Mouse (Mus musculus) skeletal muscle tissue, adult 2 months (tissue): ENCODE data around the gene Trim43a.
"Not testable (repeated sequence)": the region's sequence is repeated elsewhere in the genome, so short reads cannot be mapped to it uniquely, and the experiment has no call there.

ENCODE experiments used
- DNase-seq: peaks from one replicate; pipeline ENCODE4 v3.0.0-alpha.2; 2012; ENCODE audit warnings: low read depth, low spot score

The Trim43a gene

DNA sequence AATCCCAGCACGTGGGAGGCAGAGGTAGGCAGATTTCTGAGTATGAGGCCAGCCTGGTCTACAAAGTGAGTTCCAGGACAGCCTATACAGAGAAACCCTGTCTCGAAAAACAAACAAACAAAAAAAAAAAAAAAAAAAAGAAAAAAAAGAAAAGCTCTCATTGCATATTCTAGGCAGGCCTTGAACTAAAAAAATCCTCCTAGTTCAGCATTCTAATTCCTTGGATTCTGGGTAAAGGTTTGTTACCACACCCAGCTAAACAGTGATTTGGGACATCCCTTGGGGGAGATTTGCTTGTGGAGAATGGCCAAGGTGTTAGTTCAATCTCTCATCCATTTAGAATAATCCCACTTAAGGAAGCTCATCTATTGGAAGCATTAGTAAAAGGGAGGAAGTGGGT, at the start of gene Trim43a:
Trim43a (plus strand) TSS at position 301 of the 400 bp plus-strand sequence.
- DNase-seq, result not testable (repeated sequence)

DNA sequence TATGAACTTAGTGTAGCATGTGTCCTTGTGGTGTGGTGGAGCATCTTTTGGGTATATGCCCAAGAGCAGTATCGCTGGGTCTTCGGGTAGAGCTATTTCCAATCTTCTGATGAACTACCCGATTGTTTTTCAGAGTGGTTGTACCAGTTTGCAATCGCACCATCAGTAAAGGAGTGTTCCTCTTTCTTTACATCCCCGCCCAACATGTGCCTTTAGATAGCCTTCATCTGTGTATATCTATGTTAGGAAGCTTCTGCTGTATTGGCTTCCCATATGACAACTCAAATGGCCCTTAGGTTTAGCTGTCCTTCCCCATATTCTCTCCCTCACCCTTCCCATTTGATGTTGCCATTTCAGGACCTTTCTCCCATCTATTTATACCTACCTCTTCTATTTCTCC, 46.6 kb upstream of the Trim43a start:
- DNase-seq, result no peak

DNA sequence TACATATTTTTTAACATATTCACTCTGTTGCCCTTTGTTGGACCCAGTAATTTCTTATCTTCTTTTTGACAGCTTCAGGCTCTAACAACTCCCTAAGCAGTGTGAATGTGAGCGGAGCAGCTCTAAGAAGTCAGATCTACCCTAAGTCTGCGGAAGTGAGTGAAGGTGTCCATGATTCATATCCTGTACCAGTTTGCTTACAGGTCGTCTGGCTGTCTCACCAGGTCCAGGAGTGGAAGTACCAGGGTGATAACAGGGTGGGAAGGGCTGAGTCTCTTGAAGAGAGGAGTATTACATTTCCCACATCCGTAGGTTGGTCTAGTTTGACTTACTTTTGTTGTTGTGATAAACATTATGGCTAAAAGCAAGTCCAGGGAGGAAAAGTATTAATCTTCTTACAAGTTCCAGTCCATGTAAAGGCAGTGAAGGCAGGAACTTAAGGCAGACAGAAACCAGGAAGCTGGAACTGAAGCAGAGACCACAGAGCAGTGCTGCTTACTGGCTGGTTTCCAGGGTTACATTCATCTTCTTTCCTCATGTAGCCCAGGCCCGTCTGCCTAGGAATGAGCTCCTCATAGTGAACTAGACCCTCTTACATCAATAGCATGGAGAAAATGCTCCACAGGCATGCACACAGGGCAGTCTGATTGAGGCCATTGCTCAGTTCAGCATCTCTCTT, 41.0 kb upstream of the Trim43a start:
- DNase-seq, result no peak

DNA sequence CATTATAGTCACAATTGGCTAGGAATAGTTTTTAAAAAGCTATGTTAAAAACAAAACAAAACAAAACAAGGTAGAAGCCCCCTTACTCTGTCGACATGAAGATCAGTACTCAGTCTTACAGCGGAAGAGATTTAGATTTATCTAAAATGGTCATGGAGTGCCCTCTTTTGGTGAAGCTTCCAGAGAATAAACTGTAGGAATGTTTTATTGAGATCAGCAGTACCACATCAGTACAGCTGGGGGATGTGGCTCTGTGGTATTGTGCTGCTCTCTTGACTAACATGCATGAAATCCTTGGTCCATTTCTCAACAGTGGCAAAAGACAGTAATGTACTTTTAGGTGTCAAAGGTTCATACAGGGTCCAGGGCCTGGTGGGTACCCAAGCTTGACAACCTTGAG, 37.9 kb upstream of the Trim43a start:
- no peak for DNase-seq

DNA sequence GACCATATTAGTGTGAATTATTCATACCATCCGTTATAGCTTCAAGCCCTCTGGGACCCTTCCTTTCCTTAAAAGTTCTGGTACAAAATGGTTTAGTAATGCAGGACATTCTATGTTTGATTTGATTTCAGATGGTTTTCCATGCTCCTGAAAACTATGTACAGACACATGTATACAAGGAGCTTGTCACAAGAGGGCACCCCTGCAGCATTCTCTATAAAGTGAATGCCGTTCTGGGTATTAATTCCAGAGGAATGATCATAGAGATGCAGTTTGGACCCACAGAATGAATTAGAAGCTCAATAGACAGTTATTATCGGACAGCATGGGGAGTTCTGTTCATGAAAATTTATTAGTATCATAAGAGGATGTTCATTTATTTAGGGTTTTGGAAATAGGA, 35.2 kb upstream of the Trim43a start:
- no peak for DNase-seq

DNA sequence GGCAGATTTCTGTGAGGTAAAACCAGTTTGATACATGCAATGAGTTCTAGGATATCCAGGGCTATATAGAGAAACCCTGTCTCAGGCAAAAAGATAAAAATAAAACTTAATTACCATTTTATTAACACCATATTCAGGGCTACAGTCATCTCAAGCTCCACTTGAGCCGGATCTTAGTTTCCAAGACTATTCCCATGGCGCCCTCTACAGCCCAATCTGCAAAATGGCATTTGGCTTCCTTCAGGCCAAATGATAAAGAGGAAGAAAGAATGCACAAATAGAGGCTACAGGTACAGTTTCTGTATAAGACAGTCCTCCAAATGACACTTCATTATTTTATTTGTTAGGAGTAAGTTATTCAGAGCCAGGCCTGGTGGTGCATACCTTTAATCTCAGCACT, 34.5 kb upstream of the Trim43a start:
- DNase-seq, result no peak

DNA sequence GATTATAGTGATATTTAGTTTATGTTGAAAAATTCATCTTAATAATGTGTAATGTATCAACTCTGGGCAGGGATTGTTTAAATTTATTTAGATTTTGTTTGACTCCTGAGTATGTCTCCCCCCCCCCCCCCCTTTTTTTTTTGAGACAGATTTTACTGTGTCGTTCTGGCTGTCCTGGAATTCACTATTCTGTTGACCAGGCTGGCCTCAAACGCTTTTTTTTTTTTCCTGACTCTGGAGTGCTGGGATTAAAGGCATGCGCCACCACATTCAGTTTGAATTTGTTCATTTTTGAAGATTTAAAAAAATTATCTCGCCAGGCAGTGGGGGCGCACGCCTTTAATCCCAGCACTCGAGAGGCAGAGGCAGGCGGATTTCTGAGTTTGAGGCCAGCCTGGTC, 34.0 kb upstream of the Trim43a start:
- no peak for DNase-seq

DNA sequence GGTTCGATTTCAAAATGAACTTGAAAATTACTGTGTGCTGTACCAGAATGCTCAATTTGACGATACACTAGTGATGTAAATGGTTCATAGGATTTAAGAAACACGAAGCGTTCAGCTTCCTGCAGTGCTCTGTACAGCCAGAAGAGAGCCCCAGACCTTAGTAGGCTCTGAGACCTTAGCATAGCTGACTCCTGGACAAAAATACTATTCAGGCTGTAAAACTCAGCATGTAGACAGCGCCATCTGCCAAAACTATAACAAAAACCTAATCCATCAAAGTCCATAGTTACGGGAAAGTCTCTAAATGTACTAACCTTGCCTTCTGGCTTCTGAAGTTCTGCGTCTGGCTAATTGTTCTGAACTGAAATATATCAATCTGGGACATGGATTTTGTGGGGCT, 33.4 kb upstream of the Trim43a start:
- no peak for DNase-seq

DNA sequence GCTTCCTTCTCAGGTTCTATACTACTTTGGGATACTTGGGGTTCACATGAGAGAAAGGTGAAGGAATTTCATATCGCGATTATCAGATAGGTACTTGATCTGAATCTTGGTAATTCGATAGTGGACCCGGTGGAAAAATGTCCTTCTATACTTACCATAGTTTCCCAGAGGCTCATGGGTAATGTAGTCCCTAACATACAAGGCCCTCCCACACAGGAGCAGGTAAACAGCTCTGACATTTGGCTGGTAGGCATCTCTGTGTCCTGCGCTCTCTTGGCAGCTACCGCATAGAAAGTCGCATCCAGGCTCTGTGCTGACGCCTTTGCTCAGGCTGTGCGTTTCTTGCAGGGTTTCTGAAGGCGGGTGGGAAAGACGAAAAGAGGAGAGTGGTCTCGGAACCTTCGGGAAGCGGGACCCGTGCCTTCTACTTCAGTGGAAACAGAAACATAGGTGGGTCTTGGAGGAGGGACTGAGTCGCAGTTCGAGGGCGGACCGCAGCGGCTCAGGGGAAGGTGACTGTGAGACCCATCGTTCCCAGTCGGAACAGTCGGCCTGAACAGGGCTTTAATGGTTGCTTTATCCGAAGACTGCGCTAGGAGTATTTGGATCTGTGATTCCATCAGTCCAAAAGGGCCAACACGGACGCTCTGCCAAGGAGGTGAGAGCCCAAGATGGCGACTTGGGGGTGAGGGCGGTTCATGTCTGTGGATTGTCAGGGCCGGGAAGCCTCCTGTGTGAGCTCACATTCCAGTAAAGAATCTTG, 32.7 kb upstream of the Trim43a start, which contains the start of gene Zfp949:
Zfp949 (plus strand) TSS at position 170 of the 763 bp plus-strand sequence.
- peak; percentile 79 for DNase-seq

DNA sequence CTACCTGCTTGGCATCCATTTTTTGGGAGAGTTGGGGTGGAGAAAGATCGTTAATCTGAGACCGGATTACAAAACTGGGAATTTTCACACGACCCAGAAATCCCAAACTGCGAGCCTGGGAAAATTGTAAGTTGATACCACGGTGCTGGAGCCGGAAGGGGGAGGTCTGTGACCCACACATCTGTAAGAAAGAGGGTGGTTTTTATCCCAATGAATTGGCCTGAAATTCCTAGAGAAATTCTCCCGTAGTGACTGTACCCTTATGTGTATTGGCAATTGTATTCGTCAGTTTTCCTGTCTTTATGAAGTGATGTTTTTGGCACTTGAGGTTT, 32.1 kb upstream of the Trim43a start:
- DNase-seq, result no peak

DNA sequence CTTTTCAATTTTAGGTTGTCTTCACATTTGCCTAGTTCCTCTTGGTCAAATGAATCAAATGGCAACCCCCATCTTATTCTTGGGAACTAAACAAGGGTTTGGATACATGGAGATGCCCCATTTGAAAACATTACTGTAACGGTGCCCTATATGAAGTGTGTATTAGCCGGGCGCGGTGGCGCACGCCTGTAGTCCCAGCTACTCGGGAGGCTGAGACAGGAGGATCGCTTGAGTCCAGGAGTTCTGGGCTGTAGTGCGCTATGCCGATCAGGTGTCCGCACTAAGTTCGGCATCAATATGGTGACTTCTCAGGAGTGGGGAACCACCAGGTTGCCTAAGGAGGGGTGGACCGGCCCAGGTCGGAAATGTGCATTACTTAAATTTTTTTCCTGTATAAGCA, 27.6 kb upstream of the Trim43a start:
- DNase-seq, result no peak

DNA sequence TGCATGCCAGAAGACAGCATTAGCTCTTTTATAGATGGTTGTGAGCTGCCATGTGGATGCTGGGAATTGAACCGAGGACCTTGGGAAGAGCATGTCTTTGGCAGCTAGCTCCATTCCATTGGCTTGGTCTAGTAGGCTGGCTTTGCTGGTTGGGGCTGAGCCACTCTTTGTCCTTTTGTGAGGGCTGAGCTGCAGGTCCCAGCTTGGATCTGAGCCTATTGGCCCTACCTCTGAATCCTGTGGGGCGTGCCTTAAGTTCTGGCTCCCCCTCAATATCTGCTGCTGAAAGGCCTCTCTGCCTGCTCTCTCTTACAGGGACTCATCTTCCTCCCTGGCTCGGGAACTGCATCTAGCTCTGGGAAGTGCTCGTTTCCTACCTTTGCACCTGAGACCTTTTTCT, 22.5 kb upstream of the Trim43a start:
- DNase-seq, result no peak

DNA sequence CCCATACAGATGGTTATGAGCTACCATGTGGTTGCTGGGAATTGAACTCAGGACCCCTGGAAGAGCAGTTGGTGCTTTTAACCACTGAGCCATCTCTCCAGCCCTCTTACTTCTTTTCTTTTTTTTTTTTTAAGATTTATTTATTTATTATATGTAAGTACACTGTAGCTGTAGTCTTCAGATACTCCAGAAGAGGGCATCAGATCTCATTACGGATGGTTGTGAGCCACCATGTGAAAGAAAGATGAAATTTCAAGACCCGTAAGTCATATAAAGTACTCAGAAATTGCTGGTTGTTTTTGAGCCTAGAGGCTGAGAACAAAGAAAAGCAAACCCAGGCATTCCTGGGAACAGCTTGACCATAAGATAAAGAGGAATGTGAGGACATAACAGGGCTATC, 19.2 kb upstream of the Trim43a start:
- DNase-seq, result not testable (repeated sequence)

DNA sequence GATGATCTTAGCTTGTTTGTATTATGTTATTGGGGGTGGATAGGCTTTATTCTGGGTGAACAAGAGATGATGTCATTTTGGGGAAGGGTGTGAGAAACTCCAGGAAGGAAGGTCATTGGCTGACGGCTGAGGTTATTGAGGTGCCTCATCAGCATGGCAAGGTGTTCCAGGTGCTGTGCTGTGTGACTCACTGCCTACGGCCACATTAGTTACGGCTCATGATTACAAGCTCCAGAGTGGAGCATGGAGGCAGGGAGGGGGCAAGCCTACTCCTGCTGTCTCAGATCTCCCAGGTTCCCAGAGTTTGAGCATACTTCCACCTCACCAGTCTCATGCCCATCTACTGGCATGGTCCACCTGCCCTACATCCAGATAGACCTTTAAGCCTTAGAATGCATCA, 10.2 kb upstream of the Trim43a start:
- DNase-seq, result not testable (repeated sequence)

DNA sequence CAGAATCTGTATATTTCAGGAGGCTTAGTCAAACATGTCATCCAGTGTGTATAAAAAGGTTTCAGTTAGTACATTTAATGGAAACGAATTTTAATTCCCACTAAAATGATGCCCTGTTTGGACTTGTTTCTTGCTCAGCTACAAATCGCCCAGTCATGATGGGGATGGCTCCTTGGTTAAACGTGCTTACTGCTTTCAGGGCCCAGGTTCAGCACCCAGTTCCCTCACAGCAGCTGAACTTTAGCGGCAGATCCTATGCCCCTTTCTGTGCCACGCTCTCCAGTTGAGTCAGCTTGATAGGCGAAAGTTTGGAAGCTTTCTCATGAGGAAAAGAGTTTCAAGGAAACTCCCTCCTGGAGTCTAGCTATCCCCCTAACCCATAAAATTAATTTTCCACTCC, 13.0 kb downstream of the Trim43a start:
- DNase-seq, result not testable (repeated sequence)

DNA sequence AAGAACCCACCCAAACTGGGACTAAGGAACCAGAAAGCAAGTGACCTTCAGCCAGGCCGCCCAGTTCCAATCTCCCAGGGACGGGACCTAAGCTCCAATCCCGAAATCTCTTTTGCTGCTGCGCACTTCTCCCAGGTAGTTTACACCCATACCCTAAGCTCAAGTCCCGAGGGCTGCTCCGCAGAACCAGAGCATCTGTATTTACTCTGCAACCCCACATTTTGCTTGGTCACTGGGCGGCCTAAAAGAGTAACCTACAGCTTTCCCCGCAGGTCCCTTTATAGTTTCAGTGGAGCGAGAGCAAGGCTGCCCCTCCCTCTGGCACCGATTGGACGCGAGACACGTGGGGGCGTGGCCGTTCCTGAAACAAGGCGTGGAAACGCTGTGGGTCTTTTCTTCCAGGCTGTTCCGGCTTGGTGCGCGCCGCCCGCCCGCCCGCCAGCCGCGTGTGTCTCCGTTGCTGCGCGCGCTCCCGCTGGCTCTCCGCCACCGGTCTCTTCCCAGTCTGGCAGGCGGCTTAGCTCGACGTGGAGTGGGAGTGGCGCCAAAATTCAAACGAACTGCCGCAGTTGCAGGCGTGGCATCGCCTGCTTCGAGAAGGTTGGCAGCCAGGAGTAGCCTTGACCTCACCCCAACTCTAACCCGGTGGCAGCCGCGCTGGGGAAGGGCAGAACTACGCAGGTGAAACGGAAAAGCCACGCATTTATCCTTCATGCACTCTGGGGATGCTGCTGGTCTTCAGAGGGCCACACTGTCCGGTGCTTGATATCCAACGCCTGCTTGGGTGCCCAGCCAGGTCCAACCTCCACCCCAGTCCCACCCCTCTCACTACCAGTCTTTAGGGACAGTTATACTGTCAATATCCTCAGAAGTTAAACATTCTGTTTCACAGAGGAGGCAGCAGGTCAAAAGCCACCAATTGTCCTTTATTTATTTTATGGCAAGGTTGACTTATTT, 18.8 kb downstream of the Trim43a start:
- DNase-seq, result peak; percentile 87

DNA sequence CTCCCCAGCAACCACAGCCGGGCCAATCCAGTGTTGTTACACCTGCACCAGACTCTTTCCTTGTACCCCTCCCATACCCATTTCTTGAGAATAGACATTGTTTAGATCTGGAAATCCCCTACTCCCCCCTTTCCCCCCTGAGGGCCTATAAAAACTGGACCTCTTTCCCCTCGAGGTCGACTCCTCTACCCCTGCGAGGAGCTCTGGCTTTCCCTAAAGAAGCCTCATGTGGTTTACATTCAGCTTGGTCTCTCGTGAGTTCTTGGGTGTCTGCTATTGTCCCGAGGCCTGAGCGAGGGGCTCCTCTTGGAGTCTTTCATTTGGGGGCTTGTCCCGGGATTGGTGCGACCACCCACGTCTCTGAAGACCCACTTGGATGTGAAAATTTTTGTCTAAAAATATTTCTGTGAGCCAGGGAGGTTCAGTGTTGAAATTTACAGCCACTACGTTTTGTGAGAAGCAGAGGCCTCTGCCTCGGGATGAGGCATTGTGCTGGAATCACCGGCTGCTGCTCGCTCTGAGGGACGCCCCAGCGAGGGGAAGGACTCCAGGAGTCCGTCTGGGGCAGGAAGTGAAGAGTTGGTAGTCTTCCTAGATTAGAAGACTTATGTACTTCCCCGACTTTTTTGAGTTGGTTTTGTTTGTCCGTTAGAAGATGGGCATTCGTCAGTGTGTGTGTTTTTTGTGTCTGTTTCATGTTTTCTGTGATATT, 45.3 kb downstream of the Trim43a start:
- not testable (repeated sequence) for DNase-seq

DNA sequence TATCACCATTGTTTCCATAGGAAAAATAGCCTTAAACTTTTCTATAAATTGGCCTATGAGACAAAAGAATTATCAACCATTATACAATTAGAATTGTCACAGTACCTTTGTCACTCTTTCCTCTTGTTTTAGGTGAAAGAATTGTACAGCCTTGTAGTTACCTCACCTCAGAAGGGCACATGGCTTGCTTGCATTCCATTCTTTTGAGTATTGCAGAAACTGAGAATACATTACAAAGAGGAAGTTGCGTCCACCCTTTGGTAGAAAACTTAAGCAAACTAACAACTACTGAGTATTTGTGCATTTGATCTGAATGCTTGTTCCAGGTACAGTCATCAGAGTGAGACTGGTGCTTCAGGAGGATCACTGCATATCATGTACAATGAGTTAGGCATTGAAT, 57.4 kb downstream of the Trim43a start:
- DNase-seq, result not testable (repeated sequence)
